Mouse (Mus musculus) heart, adult 8-10 months (tissue): ENCODE measurements around the gene Btbd3. TPM values are rescaled to one million over a fixed set of nuclear protein-coding genes. Genes with fewer than 3 reads are reported as not detected.
A peak's percentile ranks its signal among the peaks of the same experiment; 100 is the strongest.

Source experiments
- DNase-seq: peaks from one replicate; pipeline ENCODE4 v3.0.0; 2022; ENCODE audit warnings: low spot score
- total RNA-seq, 4 experiments: library from RNA; stranded (reverse); gene quantifications; 2 replicates each; pipeline ENCODE4 v1.2.4; 2022

Btbd3 gene
- total RNA-seq, result 10 to 100 TPM; 11.9 to 12.3 (median 12.2) TPM

GRCm38 (mm10) chr2:138256411-138256810, at the start of gene Btbd3:
Gene Btbd3 (plus strand): TSS chr2:138256565.
- peak; percentile 94 for DNase-seq

GRCm38 (mm10) chr2:138215561-138215960, 40.8 kb upstream of the Btbd3 start:
- DNase-seq, result peak; percentile 87

- DNase-seq, result no peak
Observed at GRCm38 (mm10) chr2:138220269-138220668, 36.1 kb upstream of the Btbd3 start.

- DNase-seq, result no peak
Observed at GRCm38 (mm10) chr2:138232247-138232646, 24.1 kb upstream of the Btbd3 start.

GRCm38 (mm10) chr2:138236149-138236548, 20.2 kb upstream of the Btbd3 start:
- DNase-seq, result no peak

- no peak for DNase-seq
Observed at GRCm38 (mm10) chr2:138242452-138242851, 13.9 kb upstream of the Btbd3 start.

- peak; percentile 76 for DNase-seq
Observed at GRCm38 (mm10) chr2:138245631-138246289, 10.6 kb upstream of the Btbd3 start.

- no peak for DNase-seq
Observed at GRCm38 (mm10) chr2:138247986-138248385, 8.4 kb upstream of the Btbd3 start.

- no peak for DNase-seq
Observed at GRCm38 (mm10) chr2:138256851-138257471, 596 bp downstream of the Btbd3 start.

- peak; percentile 78 for DNase-seq
Observed at GRCm38 (mm10) chr2:138257692-138258315, 1.4 kb downstream of the Btbd3 start.

- DNase-seq, result no peak
Observed at GRCm38 (mm10) chr2:138261140-138261539, 4.8 kb downstream of the Btbd3 start.

GRCm38 (mm10) chr2:138262885-138263284, 6.5 kb downstream of the Btbd3 start:
- DNase-seq, result no peak

GRCm38 (mm10) chr2:138265356-138266005, 9.1 kb downstream of the Btbd3 start:
- peak; percentile 29 for DNase-seq

- no peak for DNase-seq
Observed at GRCm38 (mm10) chr2:138266679-138267078, 10.3 kb downstream of the Btbd3 start.

- no peak for DNase-seq
Observed at GRCm38 (mm10) chr2:138267852-138268513, 11.6 kb downstream of the Btbd3 start.

GRCm38 (mm10) chr2:138269330-138269729, 13.0 kb downstream of the Btbd3 start:
- DNase-seq, result no peak

GRCm38 (mm10) chr2:138273404-138274073, 17.2 kb downstream of the Btbd3 start:
- DNase-seq, result no peak

- DNase-seq, result no peak
Observed at GRCm38 (mm10) chr2:138274086-138274485, 17.7 kb downstream of the Btbd3 start.

- peak; percentile 84 for DNase-seq
Observed at GRCm38 (mm10) chr2:138277842-138278691, 21.7 kb downstream of the Btbd3 start.
